Mouse (Mus musculus) ovary, adult 2 months (tissue): Measurements from ENCODE around the gene Tbc1d1. TPM values are rescaled to one million over a fixed set of nuclear protein-coding genes. Genes with fewer than 3 reads are reported as not detected.

Experiments used
- polyA plus RNA-seq: library from polyadenylated mRNA; depleted of rRNA; stranded (reverse); fragments of >200 nt; gene quantifications from 2 replicates; pipeline ENCODE4 v1.2.3, GENCODE M21; 2012; rRNA removed

The Tbc1d1 gene
- polyA plus RNA-seq, result 22.1 and 23.8 TPM in 2 replicates

GRCm38 (mm10) chr5:64155861-64156550 lies at the start of gene Tbc1d1:
Gene Tbc1d1 (plus strand): TSS chr5:64156305.

Other genes with a start within 250 kb of the Tbc1d1 start
- 13.6 and 15.8 TPM in 2 replicates for gene Rell1, start 187.4 kb upstream of the Tbc1d1 start, polyA plus RNA-seq
- 10.1 and 15.1 TPM in 2 replicates for gene Pgm2, start 63.4 kb upstream of the Tbc1d1 start, polyA plus RNA-seq